Mouse (Mus musculus): ENCODE measurements around the gene Sympk. TPM values are rescaled to one million over a fixed set of nuclear protein-coding genes. Genes with fewer than 3 reads are reported as not detected.

Gene Sympk
- polyA plus RNA-seq, 1 experiment: 113 TPM

DNA sequence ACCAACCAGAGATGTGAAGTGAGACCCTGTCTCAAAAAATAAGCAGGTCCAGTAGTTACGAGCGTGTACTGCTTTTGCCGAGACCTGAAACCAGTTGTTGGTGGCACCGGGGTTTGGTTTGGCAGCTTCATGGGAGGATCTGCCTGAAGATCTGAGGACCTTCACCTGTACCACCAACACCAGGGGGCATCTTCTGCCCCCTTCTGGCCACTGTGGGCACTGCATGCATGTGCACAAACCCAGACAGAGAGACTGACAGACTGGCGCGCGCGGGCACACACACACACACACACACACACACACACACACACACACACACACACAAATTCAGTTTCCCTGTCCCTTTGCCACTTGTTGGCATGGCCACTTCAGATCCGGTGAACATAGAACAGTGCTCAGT, 49.3 kb downstream of the Sympk start:
- Histone ChIP-seq H3K4me1 (ENCODE audit: control insufficient read depth, insufficient read depth, low read length) (peaks cover 5% of the 10 kb centered on the region; the same call in 1 of the 2 replicates), H3K27me3 (ENCODE audit: control insufficient read depth, insufficient read depth, low read length) (no peaks in the 10 kb centered on the region), H3K27ac (ENCODE audit: insufficient read depth, low read length) (no peak overlapping the region), H3K4me3 (replicated peaks; ENCODE audit: insufficient read depth, low read depth, low read length) (no peak overlapping the region)
- WGBS: 72% methylated on average over 9 of the region's 9 CpGs
- DNase-seq: peak in 1 of 2 experiments; percentile 47
- no peak for TF ChIP-seq POLR2A (IDR thresholded peaks at IDR 0.05; ENCODE audit: borderline replicate concordance, insufficient read depth, low read length)
- peak; percentile 46; the same call in 1 of the 2 replicates for TF ChIP-seq CTCF (IDR thresholded peaks at IDR 0.05; ENCODE audit: borderline replicate concordance, insufficient read depth, low read depth, low read length)

- Histone ChIP-seq H3K27ac (ENCODE audit: insufficient read depth, low read length) (no peak overlapping the region), H3K4me1 (ENCODE audit: control insufficient read depth, insufficient read depth, low read length) (peaks cover 5% of the 10 kb centered on the region; the same call in 1 of the 2 replicates), H3K4me3 (replicated peaks; ENCODE audit: insufficient read depth, low read depth, low read length) (no peak overlapping the region), H3K27me3 (ENCODE audit: control insufficient read depth, insufficient read depth, low read length) (no peaks in the 10 kb centered on the region)
- 93% methylated on average over 6 of the region's 6 CpGs for whole genome bisulfite sequencing
- TF ChIP-seq POLR2A (IDR thresholded peaks at IDR 0.05; ENCODE audit: borderline replicate concordance, insufficient read depth, low read length): no peak
- no peak for TF ChIP-seq CTCF (IDR thresholded peaks at IDR 0.05; ENCODE audit: borderline replicate concordance, insufficient read depth, low read depth, low read length)
- DNase-seq: no peak
Observed at GRCm38 (mm10) chr7:19074494-19074893, 50.3 kb downstream of the Sympk start.

DNA sequence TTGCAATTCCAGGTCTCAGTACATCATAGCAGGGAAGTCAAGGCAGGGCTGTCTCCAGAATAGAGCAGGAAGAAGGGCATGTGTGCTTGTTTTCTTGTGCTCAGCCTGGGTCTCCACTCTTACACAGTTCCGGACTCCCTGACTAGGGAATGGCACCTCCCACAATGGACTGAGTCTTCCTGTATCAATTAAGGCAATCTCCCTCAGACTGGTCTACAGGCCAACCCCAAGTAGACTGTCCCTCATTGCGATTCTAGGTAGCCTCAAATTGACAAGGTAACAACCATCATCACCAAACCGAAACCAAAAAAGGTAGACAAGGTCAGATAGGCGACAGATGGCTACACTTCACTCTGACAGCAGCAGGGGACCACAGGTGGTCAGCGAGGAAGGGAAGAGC, 51.1 kb downstream of the Sympk start:
- Histone ChIP-seq H3K27me3 (ENCODE audit: control insufficient read depth, insufficient read depth, low read length) (no peaks in the 10 kb centered on the region), H3K4me3 (replicated peaks; ENCODE audit: insufficient read depth, low read depth, low read length) (peak overlapping the region; percentile 47), H3K27ac (ENCODE audit: insufficient read depth, low read length) (no peak overlapping the region), H3K4me1 (ENCODE audit: control insufficient read depth, insufficient read depth, low read length) (peaks cover 5% of the 10 kb centered on the region)
- no peak for DNase-seq
- WGBS: 34% methylated on average over 5 of the region's 5 CpGs
- TF ChIP-seq POLR2A (IDR thresholded peaks at IDR 0.05; ENCODE audit: borderline replicate concordance, insufficient read depth, low read length) (no peak), CTCF (IDR thresholded peaks at IDR 0.05; ENCODE audit: borderline replicate concordance, insufficient read depth, low read depth, low read length) (no peak)

DNA sequence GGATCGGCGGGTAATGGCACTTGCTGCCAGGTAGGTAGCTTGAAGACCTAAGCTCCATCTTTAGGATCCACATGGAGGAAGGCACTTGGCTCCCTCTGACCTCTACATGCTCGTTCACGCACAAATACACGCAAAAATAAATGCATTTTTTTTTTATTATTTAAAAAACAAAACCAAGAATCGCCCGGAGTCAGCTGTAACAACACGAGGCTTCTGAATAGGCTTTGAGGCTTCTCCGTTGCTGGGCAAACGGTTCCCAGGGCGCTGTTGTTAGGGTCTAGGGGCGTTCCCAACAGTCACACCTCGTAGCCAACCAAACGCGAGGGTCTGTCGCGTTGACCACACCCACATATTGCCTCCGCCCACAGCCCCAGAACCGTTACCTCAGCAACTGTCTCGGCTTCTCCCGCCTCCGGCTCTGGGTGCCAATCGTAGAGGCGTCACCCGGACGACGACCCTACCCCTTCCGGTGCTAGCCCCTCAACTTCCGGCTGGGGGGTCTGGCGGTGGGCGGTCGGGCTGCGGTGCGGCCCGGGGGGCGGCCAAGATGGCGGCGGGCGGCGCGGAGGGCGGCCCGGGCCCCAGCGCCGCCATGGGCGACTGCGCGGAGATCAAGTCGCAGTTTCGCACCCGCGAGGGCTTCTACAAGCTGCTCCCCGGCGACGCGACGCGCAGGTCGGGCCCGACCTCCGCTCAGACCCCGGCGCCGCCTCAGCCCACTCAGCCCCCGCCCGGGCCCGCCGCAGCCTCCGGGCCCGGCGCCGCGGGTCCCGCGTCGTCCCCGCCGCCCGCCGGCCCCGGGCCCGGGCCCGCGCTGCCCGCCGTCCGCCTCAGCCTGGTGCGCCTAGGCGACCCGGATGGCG, 51.8 kb downstream of the Sympk start, which contains the start of gene Dmwd:
Gene Dmwd (plus strand): TSS at position 505 of the 863 bp plus-strand sequence.
- peak within 1 kb of the TSS; percentile 4; the same call in 1 of the 2 replicates for H3K27ac ChIP-seq (ENCODE audit: insufficient read depth, low read length)
- no peaks in the 10 kb centered on the region for H3K27me3 ChIP-seq (ENCODE audit: control insufficient read depth, insufficient read depth, low read length)
- peak; percentile 91 to 93 for DNase-seq
- peak within 1 kb of the TSS; percentile 47 for H3K4me3 ChIP-seq (replicated peaks; ENCODE audit: insufficient read depth, low read depth, low read length)
- H3K4me1 ChIP-seq (ENCODE audit: control insufficient read depth, insufficient read depth, low read length): peaks cover 5% of the 10 kb centered on the region
- no peak for TF ChIP-seq CTCF (IDR thresholded peaks at IDR 0.05; ENCODE audit: borderline replicate concordance, insufficient read depth, low read depth, low read length)
- peak; percentile 36; the same call in 1 of the 2 replicates for TF ChIP-seq POLR2A (IDR thresholded peaks at IDR 0.05; ENCODE audit: borderline replicate concordance, insufficient read depth, low read length)
- WGBS: 1% methylated on average over 91 of the region's 91 CpGs

- DNase-seq: peak in 1 of 2 experiments; percentile 56
- peaks cover 5% of the 10 kb centered on the region for H3K4me1 ChIP-seq (ENCODE audit: control insufficient read depth, insufficient read depth, low read length)
- no peak for TF ChIP-seq CTCF (IDR thresholded peaks at IDR 0.05; ENCODE audit: borderline replicate concordance, insufficient read depth, low read depth, low read length)
- TF ChIP-seq POLR2A (IDR thresholded peaks at IDR 0.05; ENCODE audit: borderline replicate concordance, insufficient read depth, low read length): no peak
- H3K27me3 ChIP-seq (ENCODE audit: control insufficient read depth, insufficient read depth, low read length): no peaks in the 10 kb centered on the region
- peak overlapping the region; percentile 4; the same call in 1 of the 2 replicates for H3K27ac ChIP-seq (ENCODE audit: insufficient read depth, low read length)
- under 1% methylated on average over 22 of the region's 22 CpGs for WGBS
- H3K4me3 ChIP-seq (replicated peaks; ENCODE audit: insufficient read depth, low read depth, low read length): peak overlapping the region; percentile 47
Observed at GRCm38 (mm10) chr7:19076586-19076991, 52.4 kb downstream of the Sympk start.

DNA sequence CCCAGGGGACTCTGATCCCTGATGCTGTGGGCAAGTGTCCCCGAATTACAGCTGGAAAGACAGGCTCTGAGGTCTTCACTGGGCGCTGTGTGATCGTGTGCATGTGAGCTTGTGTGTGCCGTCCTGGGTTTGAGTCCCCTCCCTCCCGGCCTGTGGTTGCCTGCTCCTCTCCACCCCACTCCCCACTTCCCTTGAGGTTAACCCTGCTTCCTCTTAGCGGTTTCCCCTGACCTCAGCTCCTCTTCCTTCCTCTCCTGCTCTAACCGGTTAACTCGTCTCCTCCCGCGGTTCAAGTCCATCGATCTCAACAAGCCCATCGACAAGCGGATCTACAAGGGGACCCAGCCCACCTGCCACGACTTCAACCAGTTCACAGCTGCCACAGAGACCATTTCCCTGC, 53.6 kb downstream of the Sympk start:
- Histone ChIP-seq H3K4me3 (replicated peaks; ENCODE audit: insufficient read depth, low read depth, low read length) (no peak overlapping the region), H3K27me3 (ENCODE audit: control insufficient read depth, insufficient read depth, low read length) (no peaks in the 10 kb centered on the region), H3K4me1 (ENCODE audit: control insufficient read depth, insufficient read depth, low read length) (peaks cover 5% of the 10 kb centered on the region), H3K27ac (ENCODE audit: insufficient read depth, low read length) (no peak overlapping the region)
- TF ChIP-seq CTCF (IDR thresholded peaks at IDR 0.05; ENCODE audit: borderline replicate concordance, insufficient read depth, low read depth, low read length) (no peak), POLR2A (IDR thresholded peaks at IDR 0.05; ENCODE audit: borderline replicate concordance, insufficient read depth, low read length) (no peak)
- WGBS: 60% methylated on average over 14 of the region's 14 CpGs
- DNase-seq: no peak

DNA sequence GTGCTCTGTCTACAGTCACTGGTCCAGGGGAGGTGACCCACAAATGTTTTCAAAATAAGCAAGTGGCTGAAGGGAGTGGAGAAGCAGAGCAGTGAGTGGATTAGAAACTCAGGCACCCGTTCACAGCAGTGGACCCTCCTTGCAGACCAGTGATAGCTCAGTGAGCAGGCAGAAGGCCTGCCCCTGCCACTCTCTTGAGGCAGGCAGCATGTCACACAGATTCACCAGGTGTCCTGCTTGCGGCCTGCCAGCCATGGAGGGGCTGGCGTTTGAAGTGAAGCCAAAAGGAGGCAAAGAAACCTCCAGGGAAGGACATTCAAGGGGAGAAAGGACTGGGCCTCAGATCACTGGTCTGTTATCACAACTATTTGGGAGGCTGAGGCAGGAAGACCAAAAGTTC, 54.6 kb downstream of the Sympk start:
- TF ChIP-seq POLR2A (IDR thresholded peaks at IDR 0.05; ENCODE audit: borderline replicate concordance, insufficient read depth, low read length) (no peak), CTCF (IDR thresholded peaks at IDR 0.05; ENCODE audit: borderline replicate concordance, insufficient read depth, low read depth, low read length) (no peak)
- DNase-seq: no peak
- H3K27ac ChIP-seq (ENCODE audit: insufficient read depth, low read length): no peak overlapping the region
- no peak overlapping the region for H3K4me3 ChIP-seq (replicated peaks; ENCODE audit: insufficient read depth, low read depth, low read length)
- peaks cover 5% of the 10 kb centered on the region for H3K4me1 ChIP-seq (ENCODE audit: control insufficient read depth, insufficient read depth, low read length)
- H3K27me3 ChIP-seq (ENCODE audit: control insufficient read depth, insufficient read depth, low read length): no peaks in the 10 kb centered on the region
- 24% methylated on average over 3 of the region's 3 CpGs for WGBS

Measured in cerebellum, adult 2 months (tissue).